Mouse (Mus musculus) G1E (cell line): ENCODE measurements around the gene Rasgef1b. TPM values are rescaled to one million over a fixed set of nuclear protein-coding genes. Genes with fewer than 3 reads are reported as not detected.
"Not testable (repeated sequence)": the region's sequence is repeated elsewhere in the genome, so short reads cannot be mapped to it uniquely, and the experiment has no call there.

Experiments used
- ATAC-seq: 2 replicates; pipeline ENCODE4 v1.8.0; 2016; ENCODE audit warnings: mild to moderate bottlenecking; ENCODE audit not compliant: insufficient number of reproducible peaks, poor library complexity, low FRiP score, severe bottlenecking; ENCODE audit errors: extremely low read depth
- DNase-seq: peaks from one replicate; pipeline ENCODE4 v3.0.0; 2012; ENCODE audit warnings: low spot score
- H3K27me3 ChIP-seq: 2 replicates; pipeline ENCODE4 v1.6.1; 2012; ENCODE audit warnings: mild to moderate bottlenecking, low read length, inconsistent platforms; ENCODE audit not compliant: insufficient read depth
- H3K36me3 ChIP-seq: replicated peaks from 2 replicates; pipeline ENCODE3; 2012; ENCODE audit warnings: mild to moderate bottlenecking, inconsistent platforms
- H3K4me1 ChIP-seq: 2 replicates; pipeline ENCODE4 v1.6.1; 2012; ENCODE audit warnings: low read depth, low read length, inconsistent platforms, mixed read lengths; ENCODE audit not compliant: insufficient read depth
- H3K4me3 ChIP-seq: 2 replicates; pipeline ENCODE4 v1.5.1; 2012; ENCODE audit warnings: low read depth, mild to moderate bottlenecking, inconsistent platforms, low read length, moderate library complexity, mixed read lengths
- H3K9me3 ChIP-seq: replicated peaks from 2 replicates; pipeline ENCODE4 v1.6.1; 2012; ENCODE audit warnings: inconsistent platforms
- CTCF ChIP-seq: IDR thresholded peaks from 2 replicates; pipeline ENCODE4 v1.5.1; 2012; ENCODE audit warnings: low read depth, low read length, inconsistent platforms, mixed read lengths
- GATA1 ChIP-seq: IDR thresholded peaks from 2 replicates; pipeline ENCODE4 v1.6.1; 2012; ENCODE audit warnings: borderline replicate concordance, low read length, inconsistent platforms, mixed read lengths
- GATA2 ChIP-seq: IDR thresholded peaks from 2 replicates; pipeline ENCODE4 v1.6.1; 2012; ENCODE audit warnings: low read depth, low read length, inconsistent platforms, borderline replicate concordance
- POLR2AphosphoS5 ChIP-seq: IDR thresholded peaks from 2 replicates; pipeline ENCODE4 v1.6.1; 2012; ENCODE audit warnings: low read depth, low read length, inconsistent platforms; ENCODE audit not compliant: insufficient replicate concordance
- TAL1 ChIP-seq: conservative IDR thresholded peaks from 2 replicates; pipeline ENCODE4 v1.6.1; 2012; ENCODE audit warnings: low read depth, low read length, inconsistent platforms, mixed read lengths
- polyA plus RNA-seq: library from polyadenylated mRNA; stranded (reverse); fragments of >175 nt; gene quantifications from 2 replicates; pipeline ENCODE4 v1.2.3, GENCODE M21; 2012
- total RNA-seq, 2 experiments: library from RNA; stranded (forward) in 1 of 2; stranded (reverse) in 1 of 2; fragments of 200-1000 nt in 1 of 2; fragments of >200 nt in 1 of 2; fragmentation: Nextera tagmentation in 1 of 2; gene quantifications; 2 replicates each; pipeline ENCODE4 v1.2.3; 2014 to 2017

Rasgef1b gene
- total and polyA plus RNA-seq, 3 experiments, result 0.38 TPM; not detected in 2

GRCm38 (mm10) chr5:99223869-99224498 lies 504.9 kb downstream of the Rasgef1b start:
- TF ChIP-seq GATA2, result no peak
- TF ChIP-seq CTCF, result no peak
- TF ChIP-seq GATA1, result no peak
- no peak for TF ChIP-seq TAL1
- no peak for TF ChIP-seq POLR2AphosphoS5
- H3K9me3 ChIP-seq, result peaks cover 55% of the 10 kb centered on the region
- no peaks in the 10 kb centered on the region for H3K36me3 ChIP-seq
- DNase-seq (no peak), ATAC-seq (no peak)
- H3K4me3 ChIP-seq, result no peak overlapping the region
- H3K4me1 ChIP-seq, result no peaks in the 10 kb centered on the region
- no peaks in the 10 kb centered on the region for H3K27me3 ChIP-seq

GRCm38 (mm10) chr5:99218385-99218784 lies 510.5 kb downstream of the Rasgef1b start:
- TF ChIP-seq POLR2AphosphoS5 (no peak), TAL1 (no peak)
- H3K36me3 ChIP-seq, result no peaks in the 10 kb centered on the region
- no peak for ATAC-seq
- H3K4me1 ChIP-seq, result no peaks in the 10 kb centered on the region
- no peaks in the 10 kb centered on the region for H3K27me3 ChIP-seq
- H3K4me3 ChIP-seq, result no peak overlapping the region
- H3K9me3 ChIP-seq, result peaks cover 62% of the 10 kb centered on the region
- DNase-seq, result no peak

GRCm38 (mm10) chr5:99216588-99217152 lies 512.2 kb downstream of the Rasgef1b start:
- not testable (repeated sequence) for H3K4me1 ChIP-seq, DNase-seq, H3K36me3 ChIP-seq, H3K27me3 ChIP-seq, H3K4me3 ChIP-seq, ATAC-seq
- H3K9me3 ChIP-seq, result peaks cover 59% of the 10 kb centered on the region

DNA sequence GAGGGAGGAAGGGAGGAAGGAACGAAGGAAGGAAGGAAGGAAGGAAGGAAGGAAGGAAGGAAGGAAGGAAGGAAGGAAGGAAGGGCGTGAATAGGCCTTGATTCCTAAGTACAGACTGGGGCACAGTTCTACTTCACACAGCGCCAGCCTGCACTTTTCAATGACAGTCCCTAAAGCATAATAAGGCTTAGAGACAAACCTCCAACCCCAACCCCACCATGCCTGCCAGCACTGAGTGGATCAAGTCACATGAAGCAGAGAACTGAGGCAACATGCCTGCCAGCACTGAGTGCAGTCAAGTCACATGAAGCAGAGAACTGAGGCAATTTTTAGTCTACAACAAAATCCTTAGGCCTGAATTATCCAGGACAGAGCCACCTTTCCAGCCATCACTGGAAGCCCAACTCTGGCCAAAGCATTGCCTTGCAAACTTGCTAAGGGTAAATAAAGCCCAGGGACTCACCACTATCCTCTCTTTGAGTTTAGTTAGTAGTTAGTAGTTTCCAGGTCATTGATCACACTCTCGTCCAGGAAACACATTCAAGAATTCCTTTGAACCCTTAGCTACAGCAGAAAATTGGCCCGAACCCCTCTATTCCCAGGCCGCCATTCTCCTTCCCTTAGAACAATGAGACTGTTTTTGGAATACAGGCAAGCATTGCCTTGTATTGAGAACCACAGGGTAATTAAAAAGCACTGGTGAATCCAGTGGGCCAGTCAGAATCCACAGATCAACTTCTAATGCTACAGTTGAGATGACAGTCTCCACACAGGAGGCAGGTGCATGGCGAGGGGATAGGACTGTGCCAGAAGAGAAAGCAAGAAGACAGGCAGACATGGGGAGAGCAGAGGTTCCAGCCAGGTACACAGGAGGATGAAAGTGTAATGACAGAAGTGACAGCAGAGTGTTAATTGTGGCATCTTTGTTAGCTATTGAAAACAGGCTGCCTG lies 513.4 kb downstream of the Rasgef1b start:
- Histone ChIP-seq H3K27me3 (no peaks in the 10 kb centered on the region), H3K9me3 (peaks cover 60% of the 10 kb centered on the region), H3K36me3 (no peaks in the 10 kb centered on the region), H3K4me3 (no peak overlapping the region), H3K4me1 (no peaks in the 10 kb centered on the region)
- TF ChIP-seq GATA1, result no peak
- TF ChIP-seq GATA2, result no peak
- TF ChIP-seq TAL1, result no peak
- TF ChIP-seq POLR2AphosphoS5, result no peak
- DNase-seq (no peak), ATAC-seq (no peak; the same call in 1 of the 2 replicates)

DNA sequence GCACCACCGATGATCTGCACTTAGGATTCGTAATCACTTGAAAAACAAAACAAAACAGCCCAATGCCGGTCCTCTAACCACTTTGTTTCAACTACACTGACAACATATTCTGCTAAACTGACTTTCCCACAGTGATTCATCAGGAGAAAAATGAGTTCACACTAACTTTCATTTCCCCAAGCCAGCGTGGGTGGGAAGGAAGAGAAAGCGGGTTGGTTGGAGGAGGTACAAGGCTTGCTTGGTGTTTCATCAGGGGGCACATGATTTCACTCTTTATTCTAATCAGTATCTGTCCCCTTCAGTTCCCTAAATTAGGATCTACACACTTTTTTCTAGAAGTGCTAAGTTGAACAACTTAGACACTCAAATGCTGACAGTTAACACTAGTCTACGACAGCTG lies 514.5 kb downstream of the Rasgef1b start:
- ATAC-seq (no peak), DNase-seq (no peak)
- peaks cover 65% of the 10 kb centered on the region for H3K9me3 ChIP-seq
- no peak overlapping the region for H3K4me3 ChIP-seq
- H3K4me1 ChIP-seq, result no peaks in the 10 kb centered on the region
- no peaks in the 10 kb centered on the region for H3K27me3 ChIP-seq
- H3K36me3 ChIP-seq, result no peaks in the 10 kb centered on the region
- TF ChIP-seq POLR2AphosphoS5, result no peak
- TF ChIP-seq GATA2, result no peak
- TF ChIP-seq TAL1, result no peak

DNA sequence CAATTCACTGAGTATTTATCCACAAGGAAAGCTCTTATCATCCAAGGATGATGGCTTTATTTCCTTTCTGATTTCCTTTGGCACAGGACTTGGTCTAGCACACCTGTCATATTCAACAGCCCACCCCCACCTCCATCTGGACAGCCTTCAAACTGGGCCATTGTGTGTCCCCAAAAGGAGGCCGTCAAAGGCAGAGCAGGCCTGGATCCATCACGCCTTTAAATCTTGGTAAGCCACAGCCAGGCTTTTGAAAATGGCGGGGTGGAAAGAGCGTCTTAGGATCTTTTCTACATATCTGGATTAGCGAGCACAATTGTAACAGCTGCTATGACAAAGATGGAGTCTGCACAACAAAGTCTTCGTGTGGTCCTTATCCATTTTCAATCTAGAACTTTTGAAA lies 515.7 kb downstream of the Rasgef1b start:
- ATAC-seq (no peak), DNase-seq (no peak)
- Histone ChIP-seq H3K9me3 (peaks cover 65% of the 10 kb centered on the region), H3K36me3 (no peaks in the 10 kb centered on the region), H3K4me3 (no peak overlapping the region), H3K4me1 (no peaks in the 10 kb centered on the region), H3K27me3 (no peaks in the 10 kb centered on the region)
- TF ChIP-seq CTCF, result no peak
- no peak for TF ChIP-seq POLR2AphosphoS5
- no peak for TF ChIP-seq GATA1
- TF ChIP-seq TAL1, result no peak
- TF ChIP-seq GATA2, result no peak
